16 mouse cellular contexts compared by ENCODE assay signal in the genomic region with DNA sequence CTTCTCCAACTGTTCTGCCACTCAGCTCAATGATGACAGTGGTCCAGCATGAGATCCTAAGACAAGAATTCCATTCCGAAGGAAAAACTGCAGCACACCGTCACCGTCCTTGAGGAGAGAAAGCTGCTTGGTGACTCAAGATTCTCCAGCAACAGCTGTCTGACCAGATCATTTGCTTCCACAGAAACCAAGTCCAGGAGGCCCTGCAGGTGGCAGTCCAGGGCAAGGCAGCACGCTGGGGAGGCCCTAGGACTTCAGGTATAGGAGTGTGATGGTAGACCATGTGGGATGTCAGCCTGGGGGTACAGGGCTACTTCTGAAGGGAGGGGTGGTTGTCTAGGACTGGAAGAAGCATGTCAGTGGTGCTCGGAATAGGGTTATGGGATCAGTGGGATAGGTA.
DNase-seq lines count a peak whose midpoint lies in the region; ATAC-seq and TF ChIP-seq lines count a peak whose summit lies in the region.
"Had no signal": no experiment of that assay in that cellular context is flagged by ENCODE, and none has a peak within 500 bp of the region (broad histone marks: within the 10 kb centered on the region; RNA-seq: fewer than 3 reads in every experiment).

No protein-coding gene starts in this region.

- no peak overlapping the region for H3K4me2 ChIP-seq in hindbrain, postnatal 0 days (ENCODE audit: low read depth, low read length)
- H3K4me2 ChIP-seq in hindbrain, embryonic 13.5 days = no peak overlapping the region
- H3K4me2 ChIP-seq in liver, embryonic 14.5 days (ENCODE audit: low read depth) = no peak overlapping the region
- H3K4me2 ChIP-seq in liver, postnatal 0 days (ENCODE audit: low read depth, low read length) = no peak overlapping the region
- H3K4me2 ChIP-seq: embryonic facial prominence, embryonic 15.5 days; kidney, embryonic 15.5 days; limb, embryonic 13.5 days; neural tube, embryonic 12.5 days had no signal

- H3K27me3 ChIP-seq in cerebellum, adult 2 months (ENCODE audit: control insufficient read depth, insufficient read depth, low read length) = no peaks in the 10 kb centered on the region
- no peaks in the 10 kb centered on the region for H3K27me3 ChIP-seq in hindbrain, postnatal 0 days (ENCODE audit: insufficient read depth, low read length)
- 0 out of 2 replicates have a peak, but pooled peaks cover 3% of the 10 kb centered on the region for H3K27me3 ChIP-seq in hindbrain, embryonic 13.5 days
- no peaks in the 10 kb centered on the region for H3K27me3 ChIP-seq in liver, embryonic 14.5 days (ENCODE audit: control insufficient read depth, insufficient read depth, low read length)
- H3K27me3 ChIP-seq in liver, postnatal 0 days (ENCODE audit: insufficient read depth, low read length) = no peaks in the 10 kb centered on the region
- H3K27me3 ChIP-seq: embryonic facial prominence, embryonic 15.5 days; kidney, embryonic 15.5 days; limb, embryonic 13.5 days; neural tube, embryonic 12.5 days had no signal

- no peaks in the 10 kb centered on the region for H3K9me3 ChIP-seq in hindbrain, postnatal 0 days (ENCODE audit: low read length)
- no peaks in the 10 kb centered on the region for H3K9me3 ChIP-seq in hindbrain, embryonic 13.5 days
- H3K9me3 ChIP-seq in liver, embryonic 14.5 days (ENCODE audit: control insufficient read depth, low read length) = no peaks in the 10 kb centered on the region
- no peaks in the 10 kb centered on the region for H3K9me3 ChIP-seq in liver, postnatal 0 days (ENCODE audit: low read length)
- H3K9me3 ChIP-seq: embryonic facial prominence, embryonic 15.5 days; kidney, embryonic 15.5 days; limb, embryonic 13.5 days; neural tube, embryonic 12.5 days had no signal

- peaks cover 15% of the 10 kb centered on the region for H3K4me1 ChIP-seq in cerebellum, adult 2 months (ENCODE audit: control insufficient read depth, insufficient read depth, low read length)
- H3K4me1 ChIP-seq in hindbrain, postnatal 0 days (ENCODE audit: insufficient read depth, low read length) = no peaks in the 10 kb centered on the region
- peaks cover 10% of the 10 kb centered on the region for H3K4me1 ChIP-seq in hindbrain, embryonic 13.5 days (replicated peaks)
- H3K4me1 ChIP-seq in liver, embryonic 14.5 days (replicated peaks; ENCODE audit: control insufficient read depth in 2 of 2, insufficient read depth in 2 of 2, low read length in 1 of 2) = no peaks in the 10 kb centered on the region; a peak in 1 of 4 replicates
- no peaks in the 10 kb centered on the region for H3K4me1 ChIP-seq in liver, postnatal 0 days (ENCODE audit: insufficient read depth)
- H3K4me1 ChIP-seq: kidney, embryonic 15.5 days; neural tube, embryonic 12.5 days had no signal

- H3K27ac ChIP-seq in cerebellum, adult 2 months (ENCODE audit: insufficient read depth, low read length) = no peak overlapping the region
- H3K27ac ChIP-seq in hindbrain, postnatal 0 days = no peak overlapping the region
- no peak overlapping the region for H3K27ac ChIP-seq in hindbrain, embryonic 13.5 days
- no peak overlapping the region for H3K27ac ChIP-seq in liver, embryonic 14.5 days
- no peak overlapping the region for H3K27ac ChIP-seq in liver, postnatal 0 days (ENCODE audit: low read depth)
- H3K27ac ChIP-seq: embryonic facial prominence, embryonic 15.5 days; kidney, embryonic 15.5 days; limb, embryonic 13.5 days; neural tube, embryonic 12.5 days had no signal

- WGBS in cerebellum, adult 2 months = 84% methylated on average over 5 of the region's 5 CpGs
- 77% methylated on average over 5 of the region's 5 CpGs for WGBS in hindbrain, postnatal 0 days
- 73% methylated on average over 5 of the region's 5 CpGs for WGBS in hindbrain, embryonic 13.5 days
- 62% methylated on average over 5 of the region's 5 CpGs for WGBS in liver, embryonic 14.5 days (ENCODE audit: insufficient replicate concordance)
- WGBS in liver, postnatal 0 days (ENCODE audit: insufficient replicate concordance) = 62% methylated on average over 5 of the region's 5 CpGs

- no peaks in the 10 kb centered on the region for H3K36me3 ChIP-seq in hindbrain, postnatal 0 days (ENCODE audit: insufficient read depth, low read length)
- no peaks in the 10 kb centered on the region for H3K36me3 ChIP-seq in hindbrain, embryonic 13.5 days
- no peaks in the 10 kb centered on the region for H3K36me3 ChIP-seq in liver, embryonic 14.5 days (replicated peaks; ENCODE audit: control insufficient read depth, insufficient read depth, low read depth)
- H3K36me3 ChIP-seq in liver, postnatal 0 days (replicated peaks; ENCODE audit: insufficient read depth, low read length) = no peaks in the 10 kb centered on the region
- H3K36me3 ChIP-seq: embryonic facial prominence, embryonic 15.5 days; kidney, embryonic 15.5 days; limb, embryonic 13.5 days; neural tube, embryonic 12.5 days had no signal

- ATAC-seq in cerebellum, adult (ENCODE audit: insufficient number of reproducible peaks, low FRiP score, low TSS enrichment) = no peak
- ATAC-seq in hindbrain, postnatal 0 days = no peak
- no peak for ATAC-seq in hindbrain, embryonic 13.5 days (ENCODE audit: low FRiP score)
- no peak for ATAC-seq in liver, embryonic 14.5 days (ENCODE audit: insufficient read depth)
- no peak for ATAC-seq in liver, postnatal 0 days
- ATAC-seq: activated CD4-positive, CD25-positive, alpha-beta regulatory T cell, adult 4 months; inflammation-experienced regulatory T-cells, adult 6 months had no signal

- TF ChIP-seq CTCF in cerebellum, adult 2 months (IDR thresholded peaks at IDR 0.05; ENCODE audit: borderline replicate concordance, insufficient read depth, low read depth, low read length) = peak; percentile 29; the same call in 1 of the 2 replicates
- peak; percentile 66 for TF ChIP-seq CTCF in hindbrain, postnatal 0 days (IDR thresholded peaks at IDR 0.05; ENCODE audit: low read depth)
- 0 out of 2 replicates have a peak, but pooled peaks have one; percentile 15 for TF ChIP-seq CTCF in liver, embryonic 14.5 days (IDR thresholded peaks at IDR 0.05; ENCODE audit: low read depth)
- no peak for TF ChIP-seq CTCF in liver, postnatal 0 days (IDR thresholded peaks at IDR 0.05; ENCODE audit: low read depth)

- no peak for DNase-seq in cerebellum, adult 2 months
- DNase-seq in hindbrain, postnatal 0 days (ENCODE audit: low spot score) = peak; percentile 34
- DNase-seq in liver, embryonic 14.5 days (ENCODE audit: low read depth in 3 of 3, low spot score in 3 of 3) = no peak
- no peak for DNase-seq in liver, postnatal 0 days
- peak; percentile 53 for DNase-seq in retina, embryonic 14.5 days (ENCODE audit: low spot score)
- DNase-seq in urinary bladder, postnatal 10 days (ENCODE audit: low spot score) = no peak
- DNase-seq: lung, postnatal 4 days; thymus, postnatal 25 days had no signal

- no peak overlapping the region for H3K9ac ChIP-seq in hindbrain, postnatal 0 days (replicated peaks; ENCODE audit: low read length)
- H3K9ac ChIP-seq in hindbrain, embryonic 13.5 days = no peak overlapping the region
- H3K9ac ChIP-seq in liver, embryonic 14.5 days (replicated peaks) = no peak overlapping the region
- H3K9ac ChIP-seq in liver, postnatal 0 days (replicated peaks) = no peak overlapping the region
- H3K9ac ChIP-seq: embryonic facial prominence, embryonic 15.5 days; kidney, embryonic 15.5 days; limb, embryonic 13.5 days; neural tube, embryonic 12.5 days had no signal

- no peak overlapping the region for H3K4me3 ChIP-seq in cerebellum, adult 2 months (replicated peaks; ENCODE audit: insufficient read depth, low read depth, low read length)
- no peak overlapping the region for H3K4me3 ChIP-seq in hindbrain, postnatal 0 days (ENCODE audit: low read length)
- no peak overlapping the region for H3K4me3 ChIP-seq in hindbrain, embryonic 13.5 days
- H3K4me3 ChIP-seq in liver, embryonic 14.5 days (ENCODE audit: insufficient read depth in 1 of 2, low read depth in 2 of 2, low read length in 2 of 2) = no peak overlapping the region
- H3K4me3 ChIP-seq in liver, postnatal 0 days (ENCODE audit: low read depth, low read length) = no peak overlapping the region
- H3K4me3 ChIP-seq: embryonic facial prominence, embryonic 15.5 days; kidney, embryonic 15.5 days; limb, embryonic 13.5 days; neural tube, embryonic 12.5 days had no signal

- TF ChIP-seq EP300 in liver, embryonic 14.5 days (IDR thresholded peaks at IDR 0.05; ENCODE audit: low read depth) = no peak
- no peak for TF ChIP-seq EP300 in liver, postnatal 0 days (IDR thresholded peaks at IDR 0.05; ENCODE audit: low read depth)

- TF ChIP-seq POLR2A in cerebellum, adult 2 months (IDR thresholded peaks at IDR 0.05; ENCODE audit: borderline replicate concordance, insufficient read depth, low read length) = no peak

Comparison
In these comparisons a context has a peak if more than half of its experiments do, and no peak if none do; other contexts are left out.
1. DNase-seq: peak in hindbrain, postnatal 0 days (single experiment) and retina, embryonic 14.5 days (single experiment); none in cerebellum, adult 2 months (0 of 2), liver, embryonic 14.5 days (0 of 3), liver, postnatal 0 days (single experiment) and urinary bladder, postnatal 10 days (single experiment).